Mouse (Mus musculus): Measurements from ENCODE around the gene Fam53b.

Gene Fam53b

GRCm38 (mm10) chr7:132764314-132764713, 49.4 kb downstream of the Fam53b start:
- no peak for DNase-seq

- no peak for DNase-seq
These were observed 49.8 kb downstream of the Fam53b start for GRCm38 (mm10) chr7:132763911-132764310.

GRCm38 (mm10) chr7:132763351-132763750, 50.3 kb downstream of the Fam53b start:
- no peak for DNase-seq

GRCm38 (mm10) chr7:132761409-132761808, 52.3 kb downstream of the Fam53b start:
- DNase-seq = no peak

- DNase-seq = no peak
These were observed 53.0 kb downstream of the Fam53b start for GRCm38 (mm10) chr7:132760589-132761180.

- peak; percentile 73 for DNase-seq
These were observed 53.8 kb downstream of the Fam53b start for GRCm38 (mm10) chr7:132759926-132760325.

GRCm38 (mm10) chr7:132759405-132759891, 54.2 kb downstream of the Fam53b start:
- DNase-seq = no peak

GRCm38 (mm10) chr7:132758875-132759274, 54.8 kb downstream of the Fam53b start:
- no peak for DNase-seq

GRCm38 (mm10) chr7:132756325-132756724, 57.4 kb downstream of the Fam53b start:
- DNase-seq = no peak

GRCm38 (mm10) chr7:132754389-132754750, 59.3 kb downstream of the Fam53b start:
- no peak for DNase-seq

- no peak for DNase-seq
These were observed 59.9 kb downstream of the Fam53b start for GRCm38 (mm10) chr7:132753518-132754388.

- DNase-seq = no peak
These were observed 62.0 kb downstream of the Fam53b start for GRCm38 (mm10) chr7:132751716-132752115.

- no peak for DNase-seq
These were observed 64.2 kb downstream of the Fam53b start for GRCm38 (mm10) chr7:132749504-132749903.

GRCm38 (mm10) chr7:132748076-132748769, 65.5 kb downstream of the Fam53b start:
- no peak for DNase-seq

- DNase-seq = peak; percentile 67
These were observed 66.6 kb downstream of the Fam53b start for GRCm38 (mm10) chr7:132747096-132747495.

GRCm38 (mm10) chr7:132742912-132743311, 70.8 kb downstream of the Fam53b start:
- DNase-seq = no peak

GRCm38 (mm10) chr7:132739829-132740228, 73.9 kb downstream of the Fam53b start:
- no peak for DNase-seq

GRCm38 (mm10) chr7:132738844-132739243, 74.8 kb downstream of the Fam53b start:
- peak; percentile 65 for DNase-seq

GRCm38 (mm10) chr7:132736099-132736862, 77.4 kb downstream of the Fam53b start:
- DNase-seq = peak; percentile 67

GRCm38 (mm10) chr7:132735145-132735544, 78.5 kb downstream of the Fam53b start:
- no peak for DNase-seq

GRCm38 (mm10) chr7:132734222-132734621, 79.5 kb downstream of the Fam53b start:
- no peak for DNase-seq

- no peak for DNase-seq
These were observed 80.2 kb downstream of the Fam53b start for GRCm38 (mm10) chr7:132733521-132733920.
